Mouse (Mus musculus) embryonic facial prominence, embryonic 11.5 days (tissue): Measurements from ENCODE around the gene Pecam1. TPM values are rescaled to one million over a fixed set of nuclear protein-coding genes. Genes with fewer than 3 reads are reported as not detected.
A peak's percentile ranks its signal among the peaks of the same experiment; 100 is the strongest.
"Not testable (repeated sequence)": the region's sequence is repeated elsewhere in the genome, so short reads cannot be mapped to it uniquely, and the experiment has no call there.

Experiments used
- ATAC-seq: fragments of 200-750 bp; cut with Nextera tagmentation; replicated peaks from 2 replicates; pipeline ENCODE4 v1.8.0; 2017; ENCODE audit warnings: low read depth; ENCODE audit not compliant: insufficient number of reproducible peaks, low FRiP score, low TSS enrichment
- DNase-seq: peaks from one replicate; pipeline ENCODE4 v3.0.0-alpha.2; 2015; ENCODE audit warnings: low spot score
- H3K27ac ChIP-seq: fragments of 300-500 bp; sonication (generic); replicated peaks from 2 replicates; pipeline ENCODE4 v1.5.1; 2014; ENCODE audit warnings: mild to moderate bottlenecking, low read depth, low read length, control low read depth
- H3K27me3 ChIP-seq: fragments of 300-500 bp; sonication (generic); 2 replicates; pipeline ENCODE4 v1.6.1; 2014; ENCODE audit warnings: mild to moderate bottlenecking, low read length, moderate library complexity, mixed read lengths; ENCODE audit not compliant: control insufficient read depth, insufficient read depth
- H3K36me3 ChIP-seq: fragments of 300-500 bp; sonication (generic); replicated peaks from 2 replicates; pipeline ENCODE4 v1.6.1; 2014; ENCODE audit warnings: low read depth, mild to moderate bottlenecking, low read length, moderate library complexity, mixed read lengths; ENCODE audit not compliant: control insufficient read depth, insufficient read depth
- H3K4me1 ChIP-seq: fragments of 300-500 bp; sonication (generic); 2 replicates; pipeline ENCODE4 v1.6.1; 2014; ENCODE audit warnings: low read length, mixed read lengths; ENCODE audit not compliant: control insufficient read depth, insufficient read depth
- H3K4me2 ChIP-seq: fragments of 300-500 bp; sonication (generic); 2 replicates; pipeline ENCODE4 v1.6.1; 2014; ENCODE audit warnings: low read depth, mild to moderate bottlenecking, control low read depth, low read length, moderate library complexity
- H3K4me3 ChIP-seq: fragments of 300-500 bp; sonication (generic); 2 replicates; pipeline ENCODE4 v1.5.1; 2014; ENCODE audit warnings: low read depth, low read length, control low read depth
- H3K9ac ChIP-seq: fragments of 300-500 bp; sonication (generic); replicated peaks from 2 replicates; pipeline ENCODE4 v1.6.1; 2014; ENCODE audit warnings: mild to moderate bottlenecking, control low read depth, low read length
- H3K9me3 ChIP-seq: fragments of 300-500 bp; sonication (generic); replicated peaks from 2 replicates; pipeline ENCODE4 v1.6.1; 2016; ENCODE audit warnings: mild to moderate bottlenecking, low read length, inconsistent platforms, mixed read lengths; ENCODE audit not compliant: control insufficient read depth
- WGBS: fragments of 180-500 bp; shearing (Covaris S2); extraction: QIAGEN DNeasy Blood & Tissue Kit; methylation state at CpG from one replicate; pipeline ENCODE4 v1.1.7; 2014; 5-methylcytosine and 5-hydroxymethylcytosine counted together
- polyA plus RNA-seq: library from polyadenylated mRNA; unstranded; fragments of >200 nt; fragmentation: Nextera tagmentation; extraction: Ambion mirVana; gene quantifications from 2 replicates; pipeline ENCODE4 v1.2.1, GENCODE M21; 2014

Gene Pecam1
- polyA plus RNA-seq, 1 experiment from 2014 or later = 26.7 TPM

- H3K27ac ChIP-seq, H3K4me3 ChIP-seq, H3K4me2 ChIP-seq, H3K9me3 ChIP-seq, H3K36me3 ChIP-seq, H3K27me3 ChIP-seq, ATAC-seq, H3K9ac ChIP-seq, DNase-seq, H3K4me1 ChIP-seq: not testable (repeated sequence)
- WGBS = 85% methylated on average over 5 of the region's 5 CpGs
Measured at GRCm38 (mm10) chr11:106656896-106657498, 93.4 kb downstream of the Pecam1 start.

- H3K36me3 ChIP-seq = no peaks in the 10 kb centered on the region
- no peak overlapping the region for H3K9ac ChIP-seq
- no peak overlapping the region for H3K4me3 ChIP-seq
- DNase-seq = peak; percentile 89
- no peaks in the 10 kb centered on the region for H3K9me3 ChIP-seq
- no peak overlapping the region for H3K27ac ChIP-seq
- 26% methylated on average over 13 of the region's 13 CpGs for WGBS
- no peaks in the 10 kb centered on the region for H3K4me1 ChIP-seq
- ATAC-seq = no peak
- no peak overlapping the region for H3K4me2 ChIP-seq
- H3K27me3 ChIP-seq = no peaks in the 10 kb centered on the region
Measured at GRCm38 (mm10) chr11:106648347-106648746, 102.1 kb downstream of the Pecam1 start.

GRCm38 (mm10) chr11:106642966-106643637 lies 107.3 kb downstream of the Pecam1 start:
- H3K27me3 ChIP-seq = no peaks in the 10 kb centered on the region
- ATAC-seq = no peak
- H3K4me1 ChIP-seq = no peaks in the 10 kb centered on the region
- H3K27ac ChIP-seq = no peak overlapping the region
- no peak overlapping the region for H3K9ac ChIP-seq
- WGBS = 81% methylated on average over 8 of the region's 8 CpGs
- no peak overlapping the region for H3K4me2 ChIP-seq
- H3K9me3 ChIP-seq = no peaks in the 10 kb centered on the region
- no peak for DNase-seq
- H3K4me3 ChIP-seq = no peak overlapping the region
- no peaks in the 10 kb centered on the region for H3K36me3 ChIP-seq

- Histone ChIP-seq H3K27me3 (no peaks in the 10 kb centered on the region), H3K9me3 (no peaks in the 10 kb centered on the region), H3K4me3 (no peak overlapping the region), H3K9ac (no peak overlapping the region), H3K4me1 (no peaks in the 10 kb centered on the region), H3K27ac (no peak overlapping the region), H3K4me2 (no peak overlapping the region), H3K36me3 (no peaks in the 10 kb centered on the region)
- DNase-seq (no peak), ATAC-seq (no peak)
- 67% methylated on average over 1 of the region's 1 CpGs for WGBS
Measured at GRCm38 (mm10) chr11:106641580-106641979, 108.8 kb downstream of the Pecam1 start.

GRCm38 (mm10) chr11:106640059-106640458 lies 110.4 kb downstream of the Pecam1 start:
- H3K4me2 ChIP-seq = no peak overlapping the region
- no peak overlapping the region for H3K27ac ChIP-seq
- no peak overlapping the region for H3K4me3 ChIP-seq
- DNase-seq (peak; percentile 52), ATAC-seq (no peak)
- no peaks in the 10 kb centered on the region for H3K4me1 ChIP-seq
- no peak overlapping the region for H3K9ac ChIP-seq
- H3K27me3 ChIP-seq = no peaks in the 10 kb centered on the region
- H3K36me3 ChIP-seq = no peaks in the 10 kb centered on the region
- WGBS = 14% methylated on average over 9 of the region's 9 CpGs
- no peaks in the 10 kb centered on the region for H3K9me3 ChIP-seq

- Histone ChIP-seq H3K36me3 (no peaks in the 10 kb centered on the region), H3K4me1 (no peaks in the 10 kb centered on the region), H3K27me3 (no peaks in the 10 kb centered on the region), H3K9me3 (no peaks in the 10 kb centered on the region), H3K4me3 (no peak overlapping the region), H3K4me2 (no peak overlapping the region), H3K27ac (no peak overlapping the region), H3K9ac (no peak overlapping the region)
- ATAC-seq (no peak), DNase-seq (no peak)
- 17% methylated on average over 5 of the region's 5 CpGs for WGBS
Measured at GRCm38 (mm10) chr11:106639356-106639692, 111.1 kb downstream of the Pecam1 start.

- ATAC-seq = no peak
- 29% methylated on average over 9 of the region's 9 CpGs for WGBS
Measured at GRCm38 (mm10) chr11:106638551-106639355, 111.7 kb downstream of the Pecam1 start.

GRCm38 (mm10) chr11:106637754-106638153 lies 112.7 kb downstream of the Pecam1 start:
- H3K4me2 ChIP-seq = no peak overlapping the region
- ATAC-seq (no peak), DNase-seq (peak; percentile 52)
- H3K27ac ChIP-seq = no peak overlapping the region
- H3K4me3 ChIP-seq = no peak overlapping the region
- H3K36me3 ChIP-seq = no peaks in the 10 kb centered on the region
- 0 out of 2 replicates have a peak overlapping the region, but pooled peaks have one; percentile 25 for H3K9ac ChIP-seq
- no peaks in the 10 kb centered on the region for H3K27me3 ChIP-seq
- WGBS = 12% methylated on average over 7 of the region's 7 CpGs
- H3K9me3 ChIP-seq = no peaks in the 10 kb centered on the region
- no peaks in the 10 kb centered on the region for H3K4me1 ChIP-seq

More at GRCm38 (mm10) chr11:106638551-106639355, 111.7 kb downstream of the Pecam1 start:
- Histone ChIP-seq H3K4me3 (no peak overlapping the region), H3K4me1 (no peaks in the 10 kb centered on the region), H3K9me3 (no peaks in the 10 kb centered on the region), H3K27ac (no peak overlapping the region), H3K36me3 (no peaks in the 10 kb centered on the region), H3K4me2 (no peak overlapping the region), H3K9ac (no peak overlapping the region), H3K27me3 (no peaks in the 10 kb centered on the region)
- DNase-seq = peak; percentile 24
